Mouse (Mus musculus): Measurements from ENCODE around the gene Ctnnb1. TPM values are rescaled to one million over a fixed set of nuclear protein-coding genes. Genes with fewer than 3 reads are reported as not detected.

Gene Ctnnb1
- polyA plus RNA-seq, 1 experiment from 2014 or later = 861 TPM

GRCm38 (mm10) chr9:120986994-120987393, 58.0 kb downstream of the Ctnnb1 start:
- H3K4me3 ChIP-seq (ENCODE audit: low read depth, low read length) = no peak overlapping the region
- no peak overlapping the region for H3K27ac ChIP-seq (ENCODE audit: low read depth, low read length)
- no peaks in the 10 kb centered on the region for H3K9me3 ChIP-seq (ENCODE audit: control insufficient read depth, low read length)
- H3K4me2 ChIP-seq (ENCODE audit: low read depth, low read length, severe bottlenecking) = no peak overlapping the region
- H3K27me3 ChIP-seq (ENCODE audit: control insufficient read depth, insufficient read depth, low read length) = no peaks in the 10 kb centered on the region
- no peak for ATAC-seq (replicated peaks; ENCODE audit: low FRiP score)
- H3K4me1 ChIP-seq (replicated peaks; ENCODE audit: control insufficient read depth, insufficient read depth, low read length) = peaks cover 11% of the 10 kb centered on the region; the same call in 1 of the 2 replicates
- no peak for DNase-seq (ENCODE audit: low spot score)
- H3K36me3 ChIP-seq (ENCODE audit: control insufficient read depth, insufficient read depth, low read length) = no peaks in the 10 kb centered on the region
- H3K9ac ChIP-seq (ENCODE audit: low read length) = no peak overlapping the region
- 87% methylated on average over 4 of the region's 4 CpGs for WGBS

DNA sequence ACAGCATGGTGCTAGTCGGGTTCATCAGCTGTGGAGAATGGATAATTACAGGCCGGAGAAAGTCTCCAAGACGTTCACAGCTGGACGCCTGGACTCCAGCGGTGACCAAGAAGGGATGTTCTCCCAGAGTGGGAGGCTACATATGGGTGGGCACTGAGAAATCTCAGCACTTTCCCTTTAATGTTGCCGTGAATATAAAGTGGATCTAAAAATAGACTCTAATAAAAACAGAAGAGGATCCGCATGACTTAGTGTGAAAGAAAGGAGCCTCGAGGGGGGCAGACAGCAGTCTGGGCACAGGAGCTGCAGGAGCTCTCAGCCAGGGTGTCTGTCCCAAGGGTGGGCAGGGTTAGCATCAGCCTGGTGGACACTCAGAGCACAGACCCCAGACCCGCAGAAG, 59.1 kb downstream of the Ctnnb1 start:
- Histone ChIP-seq H3K27ac (ENCODE audit: low read depth, low read length) (no peak overlapping the region), H3K27me3 (ENCODE audit: control insufficient read depth, insufficient read depth, low read length) (no peaks in the 10 kb centered on the region), H3K36me3 (ENCODE audit: control insufficient read depth, insufficient read depth, low read length) (no peaks in the 10 kb centered on the region), H3K4me3 (ENCODE audit: low read depth, low read length) (no peak overlapping the region), H3K4me2 (ENCODE audit: low read depth, low read length, severe bottlenecking) (no peak overlapping the region), H3K9ac (ENCODE audit: low read length) (no peak overlapping the region), H3K4me1 (replicated peaks; ENCODE audit: control insufficient read depth, insufficient read depth, low read length) (peaks cover 11% of the 10 kb centered on the region; the same call in 1 of the 2 replicates), H3K9me3 (ENCODE audit: control insufficient read depth, low read length) (no peaks in the 10 kb centered on the region)
- ATAC-seq (replicated peaks; ENCODE audit: low FRiP score) (no peak), DNase-seq (ENCODE audit: low spot score) (no peak)
- 47% methylated on average over 9 of the region's 9 CpGs for WGBS

GRCm38 (mm10) chr9:120989806-120990700, 61.0 kb downstream of the Ctnnb1 start:
- peaks cover 11% of the 10 kb centered on the region; the same call in 1 of the 2 replicates for H3K4me1 ChIP-seq (replicated peaks; ENCODE audit: control insufficient read depth, insufficient read depth, low read length)

GRCm38 (mm10) chr9:120991801-120992200, 62.8 kb downstream of the Ctnnb1 start:
- no peaks in the 10 kb centered on the region for H3K36me3 ChIP-seq (ENCODE audit: control insufficient read depth, insufficient read depth, low read length)
- no peaks in the 10 kb centered on the region for H3K27me3 ChIP-seq (ENCODE audit: control insufficient read depth, insufficient read depth, low read length)
- H3K9ac ChIP-seq (ENCODE audit: low read length) = no peak overlapping the region
- no peaks in the 10 kb centered on the region for H3K9me3 ChIP-seq (ENCODE audit: control insufficient read depth, low read length)
- WGBS = 63% methylated on average over 2 of the region's 2 CpGs
- peaks cover 11% of the 10 kb centered on the region; the same call in 1 of the 2 replicates for H3K4me1 ChIP-seq (replicated peaks; ENCODE audit: control insufficient read depth, insufficient read depth, low read length)
- no peak for ATAC-seq (replicated peaks; ENCODE audit: low FRiP score)
- H3K27ac ChIP-seq (ENCODE audit: low read depth, low read length) = no peak overlapping the region
- no peak for DNase-seq (ENCODE audit: low spot score)
- no peak overlapping the region for H3K4me2 ChIP-seq (ENCODE audit: low read depth, low read length, severe bottlenecking)
- H3K4me3 ChIP-seq (ENCODE audit: low read depth, low read length) = no peak overlapping the region

More at GRCm38 (mm10) chr9:120989806-120990700, 61.0 kb downstream of the Ctnnb1 start:
- Histone ChIP-seq H3K9ac (ENCODE audit: low read length) (no peak overlapping the region), H3K4me3 (ENCODE audit: low read depth, low read length) (no peak overlapping the region), H3K27ac (ENCODE audit: low read depth, low read length) (no peak overlapping the region), H3K9me3 (ENCODE audit: control insufficient read depth, low read length) (no peaks in the 10 kb centered on the region), H3K4me2 (ENCODE audit: low read depth, low read length, severe bottlenecking) (no peak overlapping the region), H3K36me3 (ENCODE audit: control insufficient read depth, insufficient read depth, low read length) (no peaks in the 10 kb centered on the region), H3K27me3 (ENCODE audit: control insufficient read depth, insufficient read depth, low read length) (no peaks in the 10 kb centered on the region)
- 0 out of 2 replicates have a peak, but pooled peaks have one; percentile 54 for ATAC-seq (replicated peaks; ENCODE audit: low FRiP score)
- DNase-seq (ENCODE audit: low spot score) = no peak
- 39% methylated on average over 15 of the region's 15 CpGs for WGBS

- Histone ChIP-seq H3K9me3 (ENCODE audit: control insufficient read depth, low read length) (no peaks in the 10 kb centered on the region), H3K4me3 (ENCODE audit: low read depth, low read length) (no peak overlapping the region), H3K36me3 (ENCODE audit: control insufficient read depth, insufficient read depth, low read length) (no peaks in the 10 kb centered on the region), H3K4me2 (ENCODE audit: low read depth, low read length, severe bottlenecking) (no peak overlapping the region), H3K27me3 (ENCODE audit: control insufficient read depth, insufficient read depth, low read length) (no peaks in the 10 kb centered on the region), H3K4me1 (replicated peaks; ENCODE audit: control insufficient read depth, insufficient read depth, low read length) (peaks cover 11% of the 10 kb centered on the region; the same call in 1 of the 2 replicates), H3K27ac (ENCODE audit: low read depth, low read length) (no peak overlapping the region), H3K9ac (ENCODE audit: low read length) (no peak overlapping the region)
- DNase-seq (ENCODE audit: low spot score) (no peak), ATAC-seq (replicated peaks; ENCODE audit: low FRiP score) (no peak)
- WGBS = 75% methylated on average over 10 of the region's 10 CpGs
Measured at GRCm38 (mm10) chr9:120993004-120993403, 64.0 kb downstream of the Ctnnb1 start.

- 74% methylated on average over 15 of the region's 15 CpGs for WGBS
- no peak overlapping the region for H3K4me2 ChIP-seq (ENCODE audit: low read depth, low read length, severe bottlenecking)
- no peak overlapping the region for H3K9ac ChIP-seq (ENCODE audit: low read length)
- no peak overlapping the region for H3K4me3 ChIP-seq (ENCODE audit: low read depth, low read length)
- H3K27ac ChIP-seq (ENCODE audit: low read depth, low read length) = no peak overlapping the region
- ATAC-seq (replicated peaks; ENCODE audit: low FRiP score) = no peak
- no peaks in the 10 kb centered on the region for H3K27me3 ChIP-seq (ENCODE audit: control insufficient read depth, insufficient read depth, low read length)
- peaks cover 8% of the 10 kb centered on the region; the same call in 1 of the 2 replicates for H3K4me1 ChIP-seq (replicated peaks; ENCODE audit: control insufficient read depth, insufficient read depth, low read length)
- no peak for DNase-seq (ENCODE audit: low spot score)
- H3K36me3 ChIP-seq (ENCODE audit: control insufficient read depth, insufficient read depth, low read length) = no peaks in the 10 kb centered on the region
- H3K9me3 ChIP-seq (ENCODE audit: control insufficient read depth, low read length) = no peaks in the 10 kb centered on the region
Measured at GRCm38 (mm10) chr9:120994223-120995155, 65.5 kb downstream of the Ctnnb1 start.

DNA sequence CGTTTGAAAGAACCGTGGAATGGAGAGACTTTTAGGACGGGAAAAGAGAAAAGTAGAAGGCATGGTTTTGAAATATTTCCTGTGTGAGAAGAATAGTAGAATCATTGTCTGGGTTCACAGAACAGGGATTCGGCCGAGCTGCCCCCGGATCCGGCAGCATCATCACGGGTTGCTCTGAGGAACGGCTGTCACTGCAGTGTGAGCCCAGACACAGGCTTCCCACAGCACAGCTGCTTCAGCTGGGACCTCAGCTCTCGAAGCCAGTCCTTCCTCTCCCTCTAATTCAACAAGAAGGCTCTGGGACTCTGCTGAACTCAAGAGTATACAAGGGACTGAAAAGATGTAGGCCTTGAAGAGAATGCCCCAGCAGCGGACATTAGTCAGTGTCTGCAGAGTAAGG, 69.7 kb downstream of the Ctnnb1 start:
- Histone ChIP-seq H3K36me3 (ENCODE audit: control insufficient read depth, insufficient read depth, low read length) (no peaks in the 10 kb centered on the region), H3K4me2 (ENCODE audit: low read depth, low read length, severe bottlenecking) (no peak overlapping the region), H3K9me3 (ENCODE audit: control insufficient read depth, low read length) (no peaks in the 10 kb centered on the region), H3K27ac (ENCODE audit: low read depth, low read length) (no peak overlapping the region), H3K4me3 (ENCODE audit: low read depth, low read length) (no peak overlapping the region), H3K27me3 (ENCODE audit: control insufficient read depth, insufficient read depth, low read length) (no peaks in the 10 kb centered on the region), H3K4me1 (replicated peaks; ENCODE audit: control insufficient read depth, insufficient read depth, low read length) (0 out of 2 replicates have a peak, but pooled peaks cover 2% of the 10 kb centered on the region), H3K9ac (ENCODE audit: low read length) (no peak overlapping the region)
- DNase-seq (ENCODE audit: low spot score) = no peak
- ATAC-seq (replicated peaks; ENCODE audit: low FRiP score) = no peak
- WGBS = 86% methylated on average over 11 of the region's 11 CpGs

GRCm38 (mm10) chr9:121000641-121001320, 71.8 kb downstream of the Ctnnb1 start:
- whole genome bisulfite sequencing = 80% methylated on average over 7 of the region's 7 CpGs
- DNase-seq (ENCODE audit: low spot score) = no peak

More at GRCm38 (mm10) chr9:121000641-121001320, 71.8 kb downstream of the Ctnnb1 start:
- Histone ChIP-seq H3K9ac (ENCODE audit: low read length) (no peak overlapping the region), H3K9me3 (ENCODE audit: control insufficient read depth, low read length) (no peaks in the 10 kb centered on the region), H3K4me3 (ENCODE audit: low read depth, low read length) (no peak overlapping the region), H3K4me2 (ENCODE audit: low read depth, low read length, severe bottlenecking) (no peak overlapping the region), H3K27ac (ENCODE audit: low read depth, low read length) (no peak overlapping the region), H3K4me1 (replicated peaks; ENCODE audit: control insufficient read depth, insufficient read depth, low read length) (0 out of 2 replicates have a peak, but pooled peaks cover 2% of the 10 kb centered on the region), H3K27me3 (ENCODE audit: control insufficient read depth, insufficient read depth, low read length) (no peaks in the 10 kb centered on the region), H3K36me3 (ENCODE audit: control insufficient read depth, insufficient read depth, low read length) (no peaks in the 10 kb centered on the region)
- ATAC-seq (replicated peaks; ENCODE audit: low FRiP score) = no peak
